Mouse (Mus musculus) G1E (cell line): ENCODE results near the gene Fcgrt. TPM values are rescaled to one million over a fixed set of nuclear protein-coding genes. Genes with fewer than 3 reads are reported as not detected.

ENCODE experiments used
- ATAC-seq: 2 replicates; pipeline ENCODE4 v1.8.0; 2016; ENCODE audit warnings: mild to moderate bottlenecking; ENCODE audit not compliant: insufficient number of reproducible peaks, poor library complexity, low FRiP score, severe bottlenecking; ENCODE audit errors: extremely low read depth
- DNase-seq: peaks from one replicate; pipeline ENCODE4 v3.0.0; 2012; ENCODE audit warnings: low spot score
- H3K27me3 ChIP-seq: 2 replicates; pipeline ENCODE4 v1.6.1; 2012; ENCODE audit warnings: mild to moderate bottlenecking, low read length, inconsistent platforms; ENCODE audit not compliant: insufficient read depth
- H3K36me3 ChIP-seq: replicated peaks from 2 replicates; pipeline ENCODE3; 2012; ENCODE audit warnings: mild to moderate bottlenecking, inconsistent platforms
- H3K4me1 ChIP-seq: 2 replicates; pipeline ENCODE4 v1.6.1; 2012; ENCODE audit warnings: low read depth, low read length, inconsistent platforms, mixed read lengths; ENCODE audit not compliant: insufficient read depth
- H3K4me3 ChIP-seq: 2 replicates; pipeline ENCODE4 v1.5.1; 2012; ENCODE audit warnings: low read depth, mild to moderate bottlenecking, inconsistent platforms, low read length, moderate library complexity, mixed read lengths
- H3K9me3 ChIP-seq: replicated peaks from 2 replicates; pipeline ENCODE4 v1.6.1; 2012; ENCODE audit warnings: inconsistent platforms
- CTCF ChIP-seq: IDR thresholded peaks from 2 replicates; pipeline ENCODE4 v1.5.1; 2012; ENCODE audit warnings: low read depth, low read length, inconsistent platforms, mixed read lengths
- GATA1 ChIP-seq: IDR thresholded peaks from 2 replicates; pipeline ENCODE4 v1.6.1; 2012; ENCODE audit warnings: borderline replicate concordance, low read length, inconsistent platforms, mixed read lengths
- GATA2 ChIP-seq: IDR thresholded peaks from 2 replicates; pipeline ENCODE4 v1.6.1; 2012; ENCODE audit warnings: low read depth, low read length, inconsistent platforms, borderline replicate concordance
- POLR2AphosphoS5 ChIP-seq: IDR thresholded peaks from 2 replicates; pipeline ENCODE4 v1.6.1; 2012; ENCODE audit warnings: low read depth, low read length, inconsistent platforms; ENCODE audit not compliant: insufficient replicate concordance
- TAL1 ChIP-seq: conservative IDR thresholded peaks from 2 replicates; pipeline ENCODE4 v1.6.1; 2012; ENCODE audit warnings: low read depth, low read length, inconsistent platforms, mixed read lengths
- polyA plus RNA-seq: library from polyadenylated mRNA; stranded (reverse); fragments of >175 nt; gene quantifications from 2 replicates; pipeline ENCODE4 v1.2.3, GENCODE M21; 2012
- total RNA-seq, 2 experiments: library from RNA; stranded (forward) in 1 of 2; stranded (reverse) in 1 of 2; fragments of 200-1000 nt in 1 of 2; fragments of >200 nt in 1 of 2; fragmentation: Nextera tagmentation in 1 of 2; gene quantifications; 2 replicates each; pipeline ENCODE4 v1.2.3; 2014 to 2017

The Fcgrt gene
- total and polyA plus RNA-seq, 3 experiments, result not detected

DNA sequence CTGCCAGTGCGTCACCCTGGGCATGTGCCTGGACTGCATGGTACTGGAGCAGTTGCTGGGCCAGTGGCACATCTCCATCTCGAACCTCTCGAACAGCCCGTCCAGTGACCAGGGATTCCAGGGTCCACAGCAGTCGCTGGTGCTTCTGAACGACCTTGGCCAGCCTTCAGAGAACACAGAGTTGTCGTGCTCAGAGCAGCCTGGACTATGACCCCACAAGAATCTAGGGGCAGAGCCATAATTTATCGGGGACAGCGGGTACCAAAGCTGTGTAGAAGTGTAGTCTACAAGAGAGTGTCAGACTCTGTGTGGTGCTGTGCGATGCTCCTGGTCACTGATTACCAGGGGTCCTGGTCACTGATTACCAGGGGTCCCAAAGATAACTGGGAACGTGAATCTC lies 44.2 kb upstream of the Fcgrt start:
- no peak for ATAC-seq

DNA sequence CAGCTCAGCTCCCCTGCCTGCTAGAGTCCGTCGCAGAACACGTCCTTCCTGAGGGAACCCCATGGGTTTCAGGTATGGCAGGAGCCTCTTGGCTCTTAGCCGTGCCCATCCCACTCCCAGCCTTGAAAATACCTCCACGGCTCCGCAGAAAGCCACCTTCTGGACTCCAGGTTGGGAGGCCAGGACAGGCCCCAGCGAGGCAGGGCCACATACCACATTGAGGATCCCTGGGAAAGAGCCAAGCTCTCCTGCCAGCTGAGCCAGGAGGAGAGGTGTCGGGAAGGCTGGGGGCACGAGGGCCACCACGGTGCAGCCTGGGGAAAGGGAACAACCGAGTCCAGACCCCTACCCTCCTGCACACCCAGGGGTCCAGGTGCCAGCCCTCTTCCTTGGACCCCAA lies 43.6 kb upstream of the Fcgrt start:
- no peak for ATAC-seq
- DNase-seq, result no peak
- H3K36me3 ChIP-seq, result peaks cover 100% of the 10 kb centered on the region
- H3K9me3 ChIP-seq, result no peaks in the 10 kb centered on the region
- H3K27me3 ChIP-seq, result no peaks in the 10 kb centered on the region
- H3K4me1 ChIP-seq, result peaks cover 31% of the 10 kb centered on the region
- TF ChIP-seq GATA2 (no peak), CTCF (no peak)
- no peak overlapping the region for H3K4me3 ChIP-seq

More for the DNA sequence above, 44.2 kb upstream of the Fcgrt start:
- Histone ChIP-seq H3K27me3 (no peaks in the 10 kb centered on the region), H3K36me3 (peaks cover 96% of the 10 kb centered on the region), H3K4me3 (no peak overlapping the region), H3K4me1 (peaks cover 27% of the 10 kb centered on the region), H3K9me3 (no peaks in the 10 kb centered on the region)
- no peak for TF ChIP-seq GATA1
- TF ChIP-seq TAL1, result no peak
- no peak for TF ChIP-seq GATA2
- no peak for TF ChIP-seq POLR2AphosphoS5
- no peak for TF ChIP-seq CTCF
- no peak for DNase-seq

DNA sequence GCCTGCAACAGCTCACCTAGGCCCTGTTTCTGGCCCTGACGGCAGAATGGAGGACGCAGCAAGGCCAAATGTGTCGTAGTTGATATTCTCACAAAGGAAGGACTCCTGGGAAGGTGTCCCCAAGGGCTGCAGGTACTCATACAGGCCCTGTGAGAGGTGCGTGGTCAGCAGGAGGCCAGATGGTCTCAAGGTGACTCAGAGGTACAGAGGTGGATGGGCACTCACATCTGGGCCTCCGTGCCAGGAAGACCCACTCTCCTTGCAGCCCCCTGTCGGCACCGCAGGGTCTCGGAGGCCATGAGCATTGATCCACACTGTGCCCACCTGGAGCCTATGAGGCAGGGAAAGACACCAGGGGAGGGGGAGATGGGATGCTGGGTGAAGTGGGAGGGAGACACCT lies 41.8 kb upstream of the Fcgrt start:
- TF ChIP-seq GATA2 (no peak), TAL1 (no peak), POLR2AphosphoS5 (no peak), CTCF (no peak), GATA1 (no peak)
- DNase-seq (no peak), ATAC-seq (no peak)
- Histone ChIP-seq H3K4me1 (peaks cover 28% of the 10 kb centered on the region), H3K27me3 (no peaks in the 10 kb centered on the region), H3K36me3 (peaks cover 98% of the 10 kb centered on the region), H3K9me3 (no peaks in the 10 kb centered on the region), H3K4me3 (no peak overlapping the region)

- Histone ChIP-seq H3K9me3 (no peaks in the 10 kb centered on the region), H3K4me3 (no peak overlapping the region), H3K36me3 (peaks cover 98% of the 10 kb centered on the region), H3K4me1 (peaks cover 32% of the 10 kb centered on the region), H3K27me3 (no peaks in the 10 kb centered on the region)
- TF ChIP-seq TAL1, result no peak
- TF ChIP-seq CTCF, result no peak
- no peak for TF ChIP-seq GATA2
- no peak for ATAC-seq
- DNase-seq, result no peak
Observed at GRCm38 (mm10) chr7:45144368-45145174, 40.9 kb upstream of the Fcgrt start.

DNA sequence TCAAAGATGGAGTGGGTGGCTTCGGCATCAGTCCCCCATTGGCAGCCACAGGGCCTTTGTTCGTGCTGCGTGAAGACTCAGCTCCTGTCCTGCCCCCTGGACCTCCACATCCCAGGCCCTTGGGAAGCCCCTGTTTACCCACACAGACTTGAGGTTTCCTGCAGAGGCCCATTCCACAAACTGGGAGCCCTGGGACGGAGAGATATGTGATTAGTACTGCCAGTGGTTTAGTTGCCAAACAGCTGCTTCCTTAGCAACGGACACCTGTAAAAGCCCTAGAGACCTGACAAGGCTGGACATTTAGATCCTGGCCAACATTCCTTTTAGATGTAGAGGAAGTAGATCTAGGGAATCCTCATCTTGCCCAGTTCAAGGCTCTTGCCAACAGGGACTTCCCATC lies 38.3 kb upstream of the Fcgrt start:
- Histone ChIP-seq H3K36me3 (peaks cover 73% of the 10 kb centered on the region), H3K4me1 (peaks cover 57% of the 10 kb centered on the region), H3K9me3 (no peaks in the 10 kb centered on the region), H3K27me3 (no peaks in the 10 kb centered on the region), H3K4me3 (no peak overlapping the region)
- TF ChIP-seq CTCF, result no peak
- TF ChIP-seq POLR2AphosphoS5, result no peak
- no peak for TF ChIP-seq TAL1
- TF ChIP-seq GATA1, result no peak
- TF ChIP-seq GATA2, result no peak
- ATAC-seq, result no peak
- DNase-seq, result no peak

DNA sequence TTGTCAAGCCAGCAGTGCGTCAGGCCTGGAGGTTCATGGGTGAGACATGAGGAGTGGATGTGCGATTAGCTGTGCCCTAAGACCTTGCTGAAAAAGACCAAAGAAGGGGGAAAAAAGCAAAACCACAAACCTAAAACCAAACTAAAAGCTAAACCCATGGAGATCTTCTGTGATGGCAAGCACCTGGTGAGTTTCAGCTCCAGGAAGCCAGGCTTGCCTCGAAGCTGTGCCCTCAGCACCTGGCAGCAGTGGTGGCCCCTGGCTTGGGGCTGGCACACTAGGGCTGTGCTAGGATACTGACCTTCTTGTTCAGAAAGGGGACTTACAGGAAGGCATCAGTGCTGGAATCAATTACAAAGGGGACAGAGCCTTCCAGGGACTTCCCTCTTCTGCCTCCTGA lies 37.7 kb upstream of the Fcgrt start:
- H3K9me3 ChIP-seq, result no peaks in the 10 kb centered on the region
- H3K27me3 ChIP-seq, result no peaks in the 10 kb centered on the region

More for the DNA sequence above, 37.7 kb upstream of the Fcgrt start:
- H3K36me3 ChIP-seq, result peaks cover 67% of the 10 kb centered on the region
- DNase-seq (no peak), ATAC-seq (no peak)
- H3K4me1 ChIP-seq, result peaks cover 63% of the 10 kb centered on the region
- no peak for TF ChIP-seq TAL1
- no peak for TF ChIP-seq CTCF
- TF ChIP-seq GATA1, result no peak
- TF ChIP-seq GATA2, result no peak
- no peak for TF ChIP-seq POLR2AphosphoS5
- H3K4me3 ChIP-seq, result no peak overlapping the region
